Comparison of ENCODE assay signal across 11 mouse cellular contexts in the genomic region with DNA sequence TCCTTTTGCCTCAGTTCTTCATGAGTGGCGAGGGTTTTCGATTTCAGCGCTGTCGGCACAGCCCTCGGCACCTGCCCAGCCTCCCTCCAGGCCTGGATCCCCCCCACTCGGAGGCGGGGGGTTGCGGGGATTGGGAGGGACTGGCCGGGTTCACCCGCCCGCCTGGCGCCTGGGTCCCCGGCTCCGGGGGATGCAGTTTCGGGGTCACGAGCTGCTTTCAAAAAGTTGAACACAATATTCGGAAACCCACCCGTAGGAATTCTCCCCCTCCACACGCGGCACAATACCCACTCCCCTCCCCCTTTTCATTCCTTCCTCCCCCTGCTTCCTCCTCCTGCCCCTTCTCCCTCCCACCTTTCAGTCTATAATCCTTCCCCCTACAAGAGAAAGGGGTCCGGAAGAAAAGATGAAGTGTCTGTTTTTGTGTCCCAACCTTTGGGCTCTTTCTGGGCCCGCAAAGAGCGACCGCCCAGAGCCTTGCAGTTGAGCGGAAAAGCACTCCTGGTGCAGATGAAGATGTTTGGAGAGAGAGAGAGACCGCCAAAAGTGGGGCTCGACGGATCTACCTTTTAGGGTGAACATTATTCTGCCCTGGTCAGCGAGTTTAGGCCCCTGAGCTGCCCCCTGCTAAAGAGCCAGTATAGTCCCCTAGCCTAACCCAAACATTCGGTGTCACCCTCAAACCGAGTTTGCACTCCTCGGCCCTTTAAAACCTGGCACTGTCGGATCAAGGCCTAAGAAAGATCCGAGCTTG. TPM values are rescaled to one million over a fixed set of nuclear protein-coding genes. Genes with fewer than 3 reads are reported as not detected.
A peak's percentile ranks its signal among the peaks of the same experiment; 100 is the strongest.
DNase-seq lines count a peak whose midpoint lies in the region; ATAC-seq lines count a peak whose summit lies in the region.
"Had no signal": no experiment of that assay in that cellular context is flagged by ENCODE, and none has a peak within 500 bp of the region (broad histone marks: within the 10 kb centered on the region; RNA-seq: fewer than 3 reads in every experiment).

No protein-coding gene starts in this region.

- no peak overlapping the region for H3K9ac ChIP-seq in kidney, embryonic 16.5 days (replicated peaks; ENCODE audit: low read length)
- H3K9ac ChIP-seq in embryonic facial prominence, embryonic 15.5 days = no peak overlapping the region
- H3K9ac ChIP-seq in hindbrain, embryonic 16.5 days (ENCODE audit: low read depth, low read length) = no peak overlapping the region
- H3K9ac ChIP-seq in neural tube, embryonic 13.5 days = no peak overlapping the region
- H3K9ac ChIP-seq: liver, embryonic 13.5 days had no signal

- H3K27me3 ChIP-seq in kidney, embryonic 16.5 days (ENCODE audit: insufficient read depth, low read length) = peaks cover 100% of the 10 kb centered on the region
- H3K27me3 ChIP-seq in embryonic facial prominence, embryonic 15.5 days = peaks cover 100% of the 10 kb centered on the region
- H3K27me3 ChIP-seq in hindbrain, embryonic 16.5 days (replicated peaks; ENCODE audit: control insufficient read depth, insufficient read depth, low read length) = peaks cover 78% of the 10 kb centered on the region
- peaks cover 100% of the 10 kb centered on the region for H3K27me3 ChIP-seq in neural tube, embryonic 13.5 days

- peaks cover 20% of the 10 kb centered on the region for H3K4me1 ChIP-seq in kidney, embryonic 16.5 days (ENCODE audit: insufficient read depth, low read length)
- H3K4me1 ChIP-seq in embryonic facial prominence, embryonic 15.5 days = peaks cover 38% of the 10 kb centered on the region
- peaks cover 10% of the 10 kb centered on the region for H3K4me1 ChIP-seq in hindbrain, embryonic 16.5 days (ENCODE audit: control insufficient read depth, insufficient read depth, low read depth, low read length)
- peaks cover 20% of the 10 kb centered on the region for H3K4me1 ChIP-seq in neural tube, embryonic 13.5 days (replicated peaks)

- peak overlapping the region; percentile 43 for H3K4me2 ChIP-seq in kidney, embryonic 16.5 days (replicated peaks; ENCODE audit: low read depth, low read length)
- H3K4me2 ChIP-seq in embryonic facial prominence, embryonic 15.5 days (replicated peaks) = peak overlapping the region; percentile 54
- H3K4me2 ChIP-seq in hindbrain, embryonic 16.5 days (ENCODE audit: low read length) = peak overlapping the region; percentile 31
- peak overlapping the region; percentile 22 for H3K4me2 ChIP-seq in neural tube, embryonic 13.5 days
- H3K4me2 ChIP-seq: liver, embryonic 13.5 days had no signal

- H3K36me3 ChIP-seq in kidney, embryonic 16.5 days (ENCODE audit: insufficient read depth, low read length) = no peaks in the 10 kb centered on the region
- no peaks in the 10 kb centered on the region for H3K36me3 ChIP-seq in embryonic facial prominence, embryonic 15.5 days
- H3K36me3 ChIP-seq in hindbrain, embryonic 16.5 days (ENCODE audit: control insufficient read depth, insufficient read depth, low read length) = no peaks in the 10 kb centered on the region
- H3K36me3 ChIP-seq in neural tube, embryonic 13.5 days = no peaks in the 10 kb centered on the region
- H3K36me3 ChIP-seq: liver, embryonic 13.5 days had no signal

- ATAC-seq in kidney, embryonic 16.5 days (ENCODE audit: low FRiP score, low TSS enrichment) = no peak
- no peak for ATAC-seq in embryonic facial prominence, embryonic 15.5 days (ENCODE audit: insufficient number of reproducible peaks, low FRiP score, low TSS enrichment, low read depth)
- no peak for ATAC-seq in hindbrain, embryonic 16.5 days
- no peak for ATAC-seq in neural tube, embryonic 13.5 days (ENCODE audit: low read depth)
- no peak for ATAC-seq in monocyte, adult 5-6 weeks (replicated peaks; ENCODE audit: insufficient number of reproducible peaks, low FRiP score, low TSS enrichment, poor library complexity, severe bottlenecking)

- intact Hi-C loops in gastrocnemius, postnatal 36 days (cut with DNase I) = no loop called here

- under 1% methylated on average over 34 of the region's 34 CpGs for WGBS in kidney, embryonic 16.5 days
- WGBS in embryonic facial prominence, embryonic 15.5 days = 3% methylated on average over 34 of the region's 34 CpGs
- 2% methylated on average over 34 of the region's 34 CpGs for WGBS in hindbrain, embryonic 16.5 days
- WGBS in neural tube, embryonic 13.5 days = under 1% methylated on average over 34 of the region's 34 CpGs

- no peaks in the 10 kb centered on the region for H3K9me3 ChIP-seq in kidney, embryonic 16.5 days (ENCODE audit: low read length)
- H3K9me3 ChIP-seq in embryonic facial prominence, embryonic 15.5 days (replicated peaks) = no peaks in the 10 kb centered on the region
- no peaks in the 10 kb centered on the region for H3K9me3 ChIP-seq in hindbrain, embryonic 16.5 days (ENCODE audit: control insufficient read depth, low read length)
- no peaks in the 10 kb centered on the region for H3K9me3 ChIP-seq in neural tube, embryonic 13.5 days
- H3K9me3 ChIP-seq: liver, embryonic 13.5 days had no signal

- no peak for DNase-seq in kidney, adult 11 months
- no peak for DNase-seq in gastrocnemius, postnatal 36 days
- DNase-seq in ovary, postnatal 36 days (ENCODE audit: low spot score) = no peak
- DNase-seq: liver, embryonic 13.5 days; thymus, adult 18-20 months had no signal

- H3K4me3 ChIP-seq in kidney, embryonic 16.5 days (ENCODE audit: low read length) = peak overlapping the region; percentile 25
- peak overlapping the region; percentile 39 for H3K4me3 ChIP-seq in embryonic facial prominence, embryonic 15.5 days (replicated peaks)
- no peak overlapping the region for H3K4me3 ChIP-seq in hindbrain, embryonic 16.5 days (ENCODE audit: low read length)
- H3K4me3 ChIP-seq in neural tube, embryonic 13.5 days = no peak overlapping the region
- H3K4me3 ChIP-seq: liver, embryonic 13.5 days had no signal

- no peak overlapping the region for H3K27ac ChIP-seq in kidney, embryonic 16.5 days (ENCODE audit: low read length)
- H3K27ac ChIP-seq in embryonic facial prominence, embryonic 15.5 days (replicated peaks) = peak overlapping the region; percentile 13
- H3K27ac ChIP-seq in hindbrain, embryonic 16.5 days (ENCODE audit: low read depth, low read length) = no peak overlapping the region
- no peak overlapping the region for H3K27ac ChIP-seq in neural tube, embryonic 13.5 days (replicated peaks)
- H3K27ac ChIP-seq: liver, embryonic 13.5 days had no signal

RNA-seq across cellular contexts. Expression of gene Six3, which starts 5.1 kb away (rescaled TPM):
- not detected in 2 replicates for polyA plus RNA-seq in kidney, embryonic 16.5 days (2015; fragmentation: Nextera tagmentation; extraction: Ambion mirVana)
- 6.0 and 6.6 TPM in 2 replicates for polyA plus RNA-seq in embryonic facial prominence, embryonic 15.5 days (2015; fragmentation: Nextera tagmentation; extraction: Ambion mirVana)
- 0.06 and 2.1 TPM in 2 replicates for polyA plus RNA-seq in hindbrain, embryonic 16.5 days (2015; fragmentation: Nextera tagmentation; extraction: Ambion mirVana)
- polyA plus RNA-seq in neural tube, embryonic 13.5 days (2015; fragmentation: Nextera tagmentation; extraction: Ambion mirVana) = 0.28 TPM in 1 of 2 replicates, not detected in the other
- total RNA-seq in gastrocnemius, postnatal 36 days (2021) = not detected
- total RNA-seq in monocyte, adult 5-6 weeks (2017) = not detected in 3 replicates
- total RNA-seq: gastrocnemius, adult 18-20 months had no signal
- polyA plus RNA-seq: liver, embryonic 13.5 days had no signal

Comparison
In these comparisons a context has a peak if more than half of its experiments do, and no peak if none do; other contexts are left out.
1. H3K4me3 ChIP-seq: peak in kidney, embryonic 16.5 days (single experiment) and embryonic facial prominence, embryonic 15.5 days (single experiment); none in hindbrain, embryonic 16.5 days (single experiment) and neural tube, embryonic 13.5 days (single experiment).
2. Peak in every context shown above with its lines, with median percentiles within 50 percentile points of each other: H3K4me2 ChIP-seq.